Mouse (Mus musculus) cerebellum, adult 2 months (tissue): ENCODE measurements at regions not wholly inside any gene's neighbourhood (a gene's known extent, or its start where the extent isn't known, plus 50 kb on each side); places are given as distances from the start of the nearest gene placed in this dataset.

Source experiments
- CTCF ChIP-seq: fragments of 200-500 bp; IDR thresholded peaks from 2 replicates; pipeline ENCODE4 v1.5.1; 2011; ENCODE audit warnings: low read depth, mild to moderate bottlenecking, control low read depth, low read length, moderate library complexity, borderline replicate concordance; ENCODE audit not compliant: insufficient read depth
- POLR2A ChIP-seq: fragments of 200-500 bp; IDR thresholded peaks from 2 replicates; pipeline ENCODE4 v1.6.1; 2011; ENCODE audit warnings: low read length, control low read depth, borderline replicate concordance; ENCODE audit not compliant: insufficient read depth

DNA sequence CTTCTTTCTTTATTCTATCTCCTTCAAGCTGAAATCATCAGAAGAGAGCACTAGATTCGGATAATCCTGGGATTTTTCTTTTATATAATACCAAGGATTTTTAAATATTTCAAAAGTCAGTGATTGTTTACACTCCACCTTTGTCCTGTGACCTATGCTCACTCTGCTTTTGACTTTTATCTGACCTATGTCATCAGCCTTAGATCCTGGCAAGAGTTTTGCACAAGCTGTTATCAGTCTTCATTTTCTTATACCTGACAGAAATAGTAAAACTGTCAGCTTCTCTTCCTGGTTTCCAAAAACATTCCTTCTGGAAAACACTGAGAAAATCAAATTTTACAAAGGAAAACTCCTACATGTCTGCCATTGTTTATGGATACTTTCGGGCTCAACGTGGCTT lies 168.3 kb upstream of the Zic4 start:
- no peak for TF ChIP-seq POLR2A
- TF ChIP-seq CTCF: no peak
